21 mouse cellular contexts compared by ENCODE assay signal in the genomic region with DNA sequence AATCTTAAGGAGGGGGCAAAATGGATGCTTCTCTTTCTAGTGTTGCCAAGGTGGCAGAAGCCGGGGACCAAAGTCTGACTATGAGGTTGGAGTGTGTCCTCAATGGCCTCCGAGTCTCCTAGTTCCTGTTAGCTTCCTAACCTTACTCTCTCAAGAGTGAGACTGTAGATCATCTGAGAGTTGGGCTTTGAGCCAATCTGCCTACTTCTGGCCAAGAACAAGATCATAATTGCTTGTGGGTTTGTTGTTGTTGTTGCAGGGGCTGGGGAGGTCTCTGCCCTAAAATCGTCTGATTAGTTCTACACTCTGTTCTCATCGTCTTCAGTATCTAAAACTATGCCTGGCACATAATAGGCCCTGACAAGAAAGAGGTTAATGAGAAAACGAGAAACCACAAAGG.
A peak's percentile ranks its signal among the peaks of the same experiment; 100 is the strongest.
DNase-seq lines count a peak whose midpoint lies in the region; ATAC-seq and TF ChIP-seq lines count a peak whose summit lies in the region.
"Had no signal": no experiment of that assay in that cellular context is flagged by ENCODE, and none has a peak within 500 bp of the region (broad histone marks: within the 10 kb centered on the region; RNA-seq: fewer than 3 reads in every experiment).

No protein-coding gene starts in this region.

- ATAC-seq in embryonic facial prominence, embryonic 14.5 days (ENCODE audit: low read depth) = peak; percentile 30; the same call in 1 of the 2 replicates
- ATAC-seq in liver, embryonic 11.5 days (replicated peaks; ENCODE audit: low FRiP score) = no peak
- ATAC-seq: intestine, embryonic 15.5 days; midbrain, embryonic 15.5 days had no signal

- peak; percentile 65 for DNase-seq in embryonic facial prominence, embryonic 14.5 days (ENCODE audit: low spot score)
- DNase-seq in embryonic facial prominence, embryonic 10.5 days (ENCODE audit: low spot score) = no peak
- peak; percentile 48 for DNase-seq in liver, adult 2 months (ENCODE audit: extremely low read depth, low read depth, low spot score)
- DNase-seq in liver, embryonic 11.5 days (ENCODE audit: low spot score) = no peak
- peak; percentile 15 for DNase-seq in adipocyte (ENCODE audit: low spot score)
- DNase-seq in kidney, postnatal 14 days = peak; percentile 30
- no peak for DNase-seq in urinary bladder, adult 2 months (ENCODE audit: low spot score)
- DNase-seq in adrenal gland, postnatal 4 days (ENCODE audit: low spot score in 2 of 2) = no peak
- DNase-seq: adrenal gland, postnatal 36 days; cerebellum, adult 2 months; cerebellum, postnatal 36 days; gastrocnemius, adult 2 months; heart, postnatal 4 days; liver, postnatal 0 days; spleen, adult 18-20 months; thymus, postnatal 25 days had no signal

- no peaks in the 10 kb centered on the region for H3K9me3 ChIP-seq in embryonic facial prominence, embryonic 14.5 days (ENCODE audit: control insufficient read depth, low read length)
- no peaks in the 10 kb centered on the region for H3K9me3 ChIP-seq in embryonic facial prominence, embryonic 10.5 days
- no peaks in the 10 kb centered on the region for H3K9me3 ChIP-seq in liver, embryonic 11.5 days (ENCODE audit: control insufficient read depth, low read length)
- H3K9me3 ChIP-seq: hindbrain, embryonic 15.5 days; intestine, embryonic 15.5 days; limb, embryonic 15.5 days; midbrain, embryonic 15.5 days had no signal

- no peak overlapping the region for H3K9ac ChIP-seq in embryonic facial prominence, embryonic 14.5 days (ENCODE audit: low read depth, low read length)
- H3K9ac ChIP-seq in liver, adult 2 months (ENCODE audit: low read depth, low read length) = no peak overlapping the region
- H3K9ac ChIP-seq in liver, embryonic 11.5 days (ENCODE audit: low read depth, low read length) = no peak overlapping the region
- H3K9ac ChIP-seq: hindbrain, embryonic 15.5 days; intestine, embryonic 15.5 days; limb, embryonic 15.5 days; liver, postnatal 0 days; midbrain, embryonic 15.5 days had no signal

- no peak overlapping the region for H3K4me2 ChIP-seq in embryonic facial prominence, embryonic 14.5 days (ENCODE audit: low read depth, low read length)
- no peak overlapping the region for H3K4me2 ChIP-seq in liver, embryonic 11.5 days
- H3K4me2 ChIP-seq: hindbrain, embryonic 15.5 days; intestine, embryonic 15.5 days; limb, embryonic 15.5 days; midbrain, embryonic 15.5 days had no signal

- no peak for TF ChIP-seq CTCF in liver, adult 2 months (IDR thresholded peaks at IDR 0.05; ENCODE audit: low read depth, low read length)

- no peaks in the 10 kb centered on the region for H3K79me2 ChIP-seq in liver, adult 2 months (ENCODE audit: control insufficient read depth, insufficient read depth, low read length)

- no peak overlapping the region for H3K4me3 ChIP-seq in embryonic facial prominence, embryonic 14.5 days (ENCODE audit: low read depth, low read length)
- no peak overlapping the region for H3K4me3 ChIP-seq in embryonic facial prominence, embryonic 10.5 days
- H3K4me3 ChIP-seq in liver, adult 2 months (ENCODE audit: insufficient read depth, low read depth, low read length) = no peak overlapping the region
- H3K4me3 ChIP-seq in liver, embryonic 11.5 days (ENCODE audit: low read depth, low read length) = no peak overlapping the region
- H3K4me3 ChIP-seq: gastrocnemius, adult 2 months; hindbrain, embryonic 15.5 days; intestine, embryonic 15.5 days; limb, embryonic 15.5 days; midbrain, embryonic 15.5 days; myocyte had no signal

- H3K27me3 ChIP-seq in embryonic facial prominence, embryonic 14.5 days (replicated peaks; ENCODE audit: control insufficient read depth, insufficient read depth, low read length) = no peaks in the 10 kb centered on the region
- H3K27me3 ChIP-seq in embryonic facial prominence, embryonic 10.5 days (replicated peaks; ENCODE audit: low read depth, poor library complexity, severe bottlenecking) = no peaks in the 10 kb centered on the region
- H3K27me3 ChIP-seq in liver, adult 2 months (ENCODE audit: control insufficient read depth, insufficient read depth, low read length) = no peaks in the 10 kb centered on the region
- no peaks in the 10 kb centered on the region for H3K27me3 ChIP-seq in liver, embryonic 11.5 days (replicated peaks; ENCODE audit: control insufficient read depth, insufficient read depth, low read length)
- H3K27me3 ChIP-seq: hindbrain, embryonic 15.5 days; intestine, embryonic 15.5 days; limb, embryonic 15.5 days; midbrain, embryonic 15.5 days had no signal

- TF ChIP-seq POLR2A in liver, adult 2 months (IDR thresholded peaks at IDR 0.05; ENCODE audit: extremely low read depth, insufficient read depth, low read length) = no peak

- H3K4me1 ChIP-seq in embryonic facial prominence, embryonic 14.5 days (ENCODE audit: control insufficient read depth, insufficient read depth, low read length) = no peaks in the 10 kb centered on the region
- H3K4me1 ChIP-seq in embryonic facial prominence, embryonic 10.5 days = peaks cover 37% of the 10 kb centered on the region
- H3K4me1 ChIP-seq in liver, adult 2 months (ENCODE audit: control insufficient read depth, insufficient read depth, low read length) = peaks cover 9% of the 10 kb centered on the region
- H3K4me1 ChIP-seq in liver, embryonic 11.5 days (replicated peaks; ENCODE audit: control insufficient read depth, insufficient read depth, low read length) = peaks cover 6% of the 10 kb centered on the region; the same call in 1 of the 2 replicates

- WGBS in embryonic facial prominence, embryonic 14.5 days = 56% methylated on average over 5 of the region's 5 CpGs
- WGBS in embryonic facial prominence, embryonic 10.5 days = 74% methylated on average over 5 of the region's 5 CpGs
- 59% methylated on average over 5 of the region's 5 CpGs for WGBS in liver, adult 2 months
- WGBS in liver, embryonic 11.5 days = 57% methylated on average over 5 of the region's 5 CpGs

- no peaks in the 10 kb centered on the region for H3K36me3 ChIP-seq in embryonic facial prominence, embryonic 14.5 days (ENCODE audit: control insufficient read depth, insufficient read depth, low read length)
- no peaks in the 10 kb centered on the region for H3K36me3 ChIP-seq in embryonic facial prominence, embryonic 10.5 days (replicated peaks)
- H3K36me3 ChIP-seq in liver, adult 2 months (ENCODE audit: control insufficient read depth, insufficient read depth, low read length) = no peaks in the 10 kb centered on the region
- H3K36me3 ChIP-seq in liver, embryonic 11.5 days (ENCODE audit: control insufficient read depth, insufficient read depth, low read length) = no peaks in the 10 kb centered on the region
- H3K36me3 ChIP-seq: hindbrain, embryonic 15.5 days; intestine, embryonic 15.5 days; limb, embryonic 15.5 days; midbrain, embryonic 15.5 days had no signal

- no peak overlapping the region for H3K27ac ChIP-seq in embryonic facial prominence, embryonic 14.5 days (replicated peaks; ENCODE audit: low read depth, low read length)
- no peak overlapping the region for H3K27ac ChIP-seq in embryonic facial prominence, embryonic 10.5 days (replicated peaks)
- H3K27ac ChIP-seq in liver, adult 2 months (replicated peaks; ENCODE audit: insufficient read depth, low read depth, low read length) = no peak overlapping the region
- H3K27ac ChIP-seq in liver, embryonic 11.5 days (ENCODE audit: low read depth, low read length) = no peak overlapping the region
- H3K27ac ChIP-seq: gastrocnemius, adult 2 months; hindbrain, embryonic 15.5 days; intestine, embryonic 15.5 days; limb, embryonic 15.5 days; midbrain, embryonic 15.5 days had no signal

Comparison
In these comparisons a context has a peak if more than half of its experiments do, and no peak if none do; other contexts are left out.
1. DNase-seq: peak in embryonic facial prominence, embryonic 14.5 days (single experiment), liver, adult 2 months (single experiment), adipocyte (single experiment) and kidney, postnatal 14 days (single experiment); none in embryonic facial prominence, embryonic 10.5 days (single experiment), liver, embryonic 11.5 days (single experiment), urinary bladder, adult 2 months (single experiment) and adrenal gland, postnatal 4 days (0 of 2).